Mouse (Mus musculus) C2C12 (cell line): ENCODE measurements at regions not wholly inside any gene's neighbourhood (a gene's known extent, or its start where the extent isn't known, plus 50 kb on each side); places are given as distances from the start of the nearest gene placed in this dataset.

Source experiments
- CTCF ChIP-seq: IDR thresholded peaks from one replicate; pipeline ENCODE4 v1.5.1; 2011; ENCODE audit not compliant: control insufficient read depth, insufficient read depth, insufficient read length
- MAX ChIP-seq: IDR thresholded peaks from one replicate; pipeline ENCODE4 v1.6.1; 2011; ENCODE audit warnings: mild to moderate bottlenecking, control low read depth
- MYOD1 ChIP-seq: IDR thresholded peaks from one replicate; pipeline ENCODE4 v1.6.1; 2011; ENCODE audit warnings: low read depth; ENCODE audit not compliant: control insufficient read depth, insufficient read length

DNA sequence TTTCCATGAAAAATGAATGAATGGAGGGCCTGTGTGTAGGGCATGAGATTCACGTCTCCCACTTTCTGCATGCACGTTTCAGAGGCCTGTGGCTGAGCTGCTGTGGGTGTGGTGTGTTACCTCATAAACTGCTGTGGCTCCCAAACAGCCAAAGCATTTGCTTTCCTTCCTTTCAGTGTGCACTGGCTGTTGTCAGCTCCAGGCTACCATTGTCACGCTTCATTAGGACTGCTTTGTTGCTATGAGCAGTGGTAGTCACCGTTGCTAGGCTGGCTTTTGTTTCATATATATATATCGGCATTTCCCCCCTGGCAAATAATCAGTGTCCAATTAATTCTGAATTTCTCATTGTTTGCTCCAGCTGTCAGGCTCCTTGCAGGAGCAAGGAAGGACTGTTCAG, 251.9 kb upstream of the Wscd1 start:
- TF ChIP-seq CTCF (no peak), MYOD1 (no peak), MAX (no peak)
